27 mouse cellular contexts compared by ENCODE assay signal in genomic region chr19:6023930-6024329, GRCm38 (mm10). TPM values are rescaled to one million over a fixed set of nuclear protein-coding genes. Genes with fewer than 3 reads are reported as not detected.
DNase-seq lines count a peak whose midpoint lies in the region; ATAC-seq and TF ChIP-seq lines count a peak whose summit lies in the region.
"Had no signal": no experiment of that assay in that cellular context is flagged by ENCODE, and none has a peak within 500 bp of the region (broad histone marks: within the 10 kb centered on the region; RNA-seq: fewer than 3 reads in every experiment).

No protein-coding gene starts in this region.

- no peak overlapping the region for H3K4me3 ChIP-seq in liver, adult 2 months (ENCODE audit: insufficient read depth, low read depth, low read length)
- H3K4me3 ChIP-seq in neural tube, embryonic 15.5 days (replicated peaks): no peak overlapping the region
- H3K4me3 ChIP-seq: embryonic facial prominence, embryonic 10.5 days; embryonic facial prominence, embryonic 15.5 days; forebrain, embryonic 13.5 days; heart, embryonic 10.5 days; heart, embryonic 15.5 days; hindbrain, embryonic 13.5 days; kidney, embryonic 15.5 days; layer of hippocampus, adult 2 months; limb, embryonic 13.5 days; liver, embryonic 13.5 days; midbrain, embryonic 12.5 days; neural tube, embryonic 13.5 days had no signal

- H3K9me3 ChIP-seq in neural tube, embryonic 15.5 days (replicated peaks): no peaks in the 10 kb centered on the region
- H3K9me3 ChIP-seq: embryonic facial prominence, embryonic 10.5 days; embryonic facial prominence, embryonic 15.5 days; forebrain, embryonic 13.5 days; heart, embryonic 10.5 days; heart, embryonic 15.5 days; hindbrain, embryonic 13.5 days; kidney, embryonic 15.5 days; limb, embryonic 13.5 days; liver, embryonic 13.5 days; midbrain, embryonic 12.5 days; neural tube, embryonic 13.5 days had no signal

- H3K4me1 ChIP-seq in liver, adult 2 months (ENCODE audit: control insufficient read depth, insufficient read depth, low read length): peaks cover 6% of the 10 kb centered on the region
- no peaks in the 10 kb centered on the region for H3K4me1 ChIP-seq in neural tube, embryonic 15.5 days
- H3K4me1 ChIP-seq: embryonic facial prominence, embryonic 15.5 days; forebrain, embryonic 13.5 days; heart, embryonic 15.5 days; hindbrain, embryonic 13.5 days; kidney, embryonic 15.5 days; limb, embryonic 13.5 days; midbrain, embryonic 12.5 days; neural tube, embryonic 13.5 days had no signal

- no peak overlapping the region for H3K4me2 ChIP-seq in neural tube, embryonic 15.5 days
- H3K4me2 ChIP-seq: embryonic facial prominence, embryonic 15.5 days; forebrain, embryonic 13.5 days; heart, embryonic 15.5 days; hindbrain, embryonic 13.5 days; kidney, embryonic 15.5 days; limb, embryonic 13.5 days; liver, embryonic 13.5 days; midbrain, embryonic 12.5 days; neural tube, embryonic 13.5 days had no signal

- peak; percentile 57 for DNase-seq in liver, adult 2 months (ENCODE audit: extremely low read depth, low read depth, low spot score)
- DNase-seq in liver: no peak
- DNase-seq in ovary, postnatal 36 days (ENCODE audit: low spot score): peak; percentile 17
- DNase-seq in ovary, postnatal 10 days (ENCODE audit: low spot score): no peak
- peak; percentile 50 for DNase-seq in adrenal gland, postnatal 25 days
- DNase-seq in heart, postnatal 4 days: no peak
- DNase-seq: cerebellum, adult 8-10 months; cerebellum, postnatal 25 days; gastrocnemius, postnatal 25 days; heart, adult 11 months; kidney, adult 11 months; kidney, postnatal 36 days; liver, embryonic 13.5 days; lung, adult 18-20 months; right cerebral cortex, postnatal 4 days had no signal

- no peaks in the 10 kb centered on the region for H3K79me2 ChIP-seq in liver, adult 2 months (ENCODE audit: control insufficient read depth, insufficient read depth, low read length)

- ATAC-seq in neural tube, embryonic 15.5 days (ENCODE audit: low FRiP score): no peak
- ATAC-seq: forebrain, embryonic 13.5 days had no signal

- H3K27me3 ChIP-seq in liver, adult 2 months (ENCODE audit: control insufficient read depth, insufficient read depth, low read length): no peaks in the 10 kb centered on the region
- no peaks in the 10 kb centered on the region for H3K27me3 ChIP-seq in neural tube, embryonic 15.5 days (replicated peaks)
- H3K27me3 ChIP-seq: embryonic facial prominence, embryonic 15.5 days; forebrain, embryonic 13.5 days; heart, embryonic 15.5 days; hindbrain, embryonic 13.5 days; kidney, embryonic 15.5 days; limb, embryonic 13.5 days; liver, embryonic 13.5 days; neural tube, embryonic 13.5 days had no signal

- WGBS in liver, adult 2 months: 58% methylated on average over 7 of the region's 7 CpGs
- WGBS in neural tube, embryonic 15.5 days: 90% methylated on average over 7 of the region's 7 CpGs

- no peak overlapping the region for H3K9ac ChIP-seq in liver, adult 2 months (ENCODE audit: low read depth, low read length)
- H3K9ac ChIP-seq in neural tube, embryonic 15.5 days (replicated peaks): no peak overlapping the region
- H3K9ac ChIP-seq: embryonic facial prominence, embryonic 15.5 days; forebrain, embryonic 13.5 days; heart, embryonic 15.5 days; hindbrain, embryonic 13.5 days; kidney, embryonic 15.5 days; limb, embryonic 13.5 days; liver, embryonic 13.5 days; midbrain, embryonic 12.5 days; neural tube, embryonic 13.5 days had no signal

- no peak for TF ChIP-seq POLR2A in liver, adult 2 months (IDR thresholded peaks at IDR 0.05; ENCODE audit: extremely low read depth, insufficient read depth, low read length)

- TF ChIP-seq CTCF in liver, adult 2 months (IDR thresholded peaks at IDR 0.05; ENCODE audit: low read depth, low read length): no peak

- no peaks in the 10 kb centered on the region for H3K36me3 ChIP-seq in liver, adult 2 months (ENCODE audit: control insufficient read depth, insufficient read depth, low read length)
- H3K36me3 ChIP-seq in neural tube, embryonic 15.5 days: no peaks in the 10 kb centered on the region
- H3K36me3 ChIP-seq: embryonic facial prominence, embryonic 10.5 days; embryonic facial prominence, embryonic 15.5 days; heart, embryonic 10.5 days; heart, embryonic 15.5 days; hindbrain, embryonic 13.5 days; kidney, embryonic 15.5 days; limb, embryonic 13.5 days; liver, embryonic 13.5 days; midbrain, embryonic 12.5 days; neural tube, embryonic 13.5 days had no signal

- no peak overlapping the region for H3K27ac ChIP-seq in liver, adult 2 months (replicated peaks; ENCODE audit: insufficient read depth, low read depth, low read length)
- no peak overlapping the region for H3K27ac ChIP-seq in neural tube, embryonic 15.5 days (replicated peaks)
- H3K27ac ChIP-seq: embryonic facial prominence, embryonic 10.5 days; embryonic facial prominence, embryonic 15.5 days; forebrain, embryonic 13.5 days; heart, embryonic 10.5 days; heart, embryonic 15.5 days; hindbrain, embryonic 13.5 days; kidney, embryonic 15.5 days; layer of hippocampus, adult 2 months; limb, embryonic 13.5 days; liver, embryonic 13.5 days; midbrain, embryonic 12.5 days; neural tube, embryonic 13.5 days had no signal

RNA-seq across cellular contexts. Expression of gene Capn1, which starts 8.2 kb away (rescaled TPM):
- total RNA-seq in liver, adult 2 months (2014; rRNA removed): 8.0 and 9.9 TPM in 2 replicates
- 10.6 and 12.7 TPM in 2 replicates for polyA plus RNA-seq in liver, adult 2 months (2012; rRNA removed)
- total RNA-seq in adrenal gland, postnatal 25 days (2021): 28.0 and 40.2 TPM in 2 replicates
- 6.4 and 12.3 TPM in 2 replicates for polyA plus RNA-seq in neural tube, embryonic 15.5 days (2015; fragmentation: Nextera tagmentation; extraction: Ambion mirVana)
- 10 to 100 TPM; 27.4 to 29.1 TPM for total RNA-seq in heart, postnatal 4 days (2021)

RNA-seq across cellular contexts. Expression of gene Syvn1, which starts 22.4 kb away (rescaled TPM):
- 7.6 and 15.2 TPM in 2 replicates for total RNA-seq in liver, adult 2 months (2014; rRNA removed)
- polyA plus RNA-seq in liver, adult 2 months (2012; rRNA removed): 53.0 and 64.7 TPM in 2 replicates
- total RNA-seq in adrenal gland, postnatal 25 days (2021): 59.7 and 65.6 TPM in 2 replicates
- 31.4 and 34.3 TPM in 2 replicates for polyA plus RNA-seq in neural tube, embryonic 15.5 days (2015; fragmentation: Nextera tagmentation; extraction: Ambion mirVana)
- total RNA-seq in heart, postnatal 4 days (2021): 10 to 100 TPM; 16.2 to 16.4 TPM

RNA-seq across cellular contexts. Expression of gene Mrpl49, which starts 33.7 kb away (rescaled TPM):
- 27.1 and 27.2 TPM in 2 replicates for total RNA-seq in liver, adult 2 months (2014; rRNA removed)
- polyA plus RNA-seq in liver, adult 2 months (2012; rRNA removed): 13.6 and 16.8 TPM in 2 replicates
- total RNA-seq in adrenal gland, postnatal 25 days (2021): 65.2 and 65.7 TPM in 2 replicates
- 60.1 and 66.9 TPM in 2 replicates for polyA plus RNA-seq in neural tube, embryonic 15.5 days (2015; fragmentation: Nextera tagmentation; extraction: Ambion mirVana)
- total RNA-seq in heart, postnatal 4 days (2021): 10 to 100 TPM; 37.8 to 41.7 TPM

RNA-seq across cellular contexts. Expression of gene Fau, which starts 33.7 kb away (rescaled TPM):
- 455 and 560 TPM in 2 replicates for total RNA-seq in liver, adult 2 months (2014; rRNA removed)
- 715 and 820 TPM in 2 replicates for polyA plus RNA-seq in liver, adult 2 months (2012; rRNA removed)
- 891 and 1,016 TPM in 2 replicates for total RNA-seq in adrenal gland, postnatal 25 days (2021)
- 522 and 591 TPM in 2 replicates for polyA plus RNA-seq in neural tube, embryonic 15.5 days (2015; fragmentation: Nextera tagmentation; extraction: Ambion mirVana)
- 100 to 1,000 TPM; 802 to 870 TPM for total RNA-seq in heart, postnatal 4 days (2021)

RNA-seq across cellular contexts. Expression of gene Znhit2, which starts 37.1 kb away (rescaled TPM):
- 10.9 and 12.6 TPM in 2 replicates for total RNA-seq in liver, adult 2 months (2014; rRNA removed)
- 52.6 and 52.7 TPM in 2 replicates for polyA plus RNA-seq in liver, adult 2 months (2012; rRNA removed)
- total RNA-seq in adrenal gland, postnatal 25 days (2021): 34.6 TPM in 2 replicates
- 30.4 and 31.2 TPM in 2 replicates for polyA plus RNA-seq in neural tube, embryonic 15.5 days (2015; fragmentation: Nextera tagmentation; extraction: Ambion mirVana)
- 10 to 100 TPM; 16.2 to 16.7 TPM for total RNA-seq in heart, postnatal 4 days (2021)

Comparison
In these comparisons a context has a peak if more than half of its experiments do, and no peak if none do; other contexts are left out.
1. DNase-seq: peak in liver, adult 2 months (single experiment), ovary, postnatal 36 days (single experiment) and adrenal gland, postnatal 25 days (single experiment); none in liver (single experiment), ovary, postnatal 10 days (single experiment) and heart, postnatal 4 days (single experiment).